Mouse (Mus musculus) thymus, postnatal 0 days (tissue): ENCODE data around the gene Oscar. TPM values are rescaled to one million over a fixed set of nuclear protein-coding genes. Genes with fewer than 3 reads are reported as not detected.

Source experiments
- DNase-seq: peaks from one replicate; pipeline ENCODE4 v3.0.0-alpha.2; 2015; ENCODE audit warnings: low spot score
- polyA plus RNA-seq: library from polyadenylated mRNA; unstranded; fragments of >200 nt; fragmentation: Nextera tagmentation; extraction: Ambion mirVana; gene quantifications from 2 replicates; pipeline ENCODE4 v1.2.1, GENCODE M21; 2015

Oscar gene
- 0.09 TPM in 1 of 2 replicates, not detected in the other for polyA plus RNA-seq

DNA sequence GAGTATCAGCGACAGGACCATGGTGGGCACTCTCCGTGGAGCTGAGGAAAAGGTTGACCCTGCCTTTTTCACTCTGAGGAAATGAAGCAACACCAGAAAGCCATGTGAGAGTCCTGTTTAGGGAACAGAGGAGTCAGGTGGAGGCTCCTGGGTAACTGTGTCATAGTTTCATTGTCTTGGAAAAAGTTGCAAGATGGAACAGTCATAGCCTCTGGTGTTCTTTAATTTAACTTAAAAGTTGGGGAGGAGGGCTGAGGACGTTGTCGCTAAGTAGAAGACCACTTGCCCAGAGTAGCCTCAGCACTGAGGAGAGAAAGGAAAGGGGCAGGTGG is at the start of gene Oscar:
Oscar (minus strand) TSS at position 101 of the 332 bp plus-strand sequence.
- DNase-seq: no peak

- DNase-seq: peak; percentile 95
These were observed 49.5 kb upstream of the Oscar start, which contains the start of gene Leng1 for GRCm38 (mm10) chr7:3665215-3666114. Leng1 (minus strand) TSS chr7:3665840.

DNA sequence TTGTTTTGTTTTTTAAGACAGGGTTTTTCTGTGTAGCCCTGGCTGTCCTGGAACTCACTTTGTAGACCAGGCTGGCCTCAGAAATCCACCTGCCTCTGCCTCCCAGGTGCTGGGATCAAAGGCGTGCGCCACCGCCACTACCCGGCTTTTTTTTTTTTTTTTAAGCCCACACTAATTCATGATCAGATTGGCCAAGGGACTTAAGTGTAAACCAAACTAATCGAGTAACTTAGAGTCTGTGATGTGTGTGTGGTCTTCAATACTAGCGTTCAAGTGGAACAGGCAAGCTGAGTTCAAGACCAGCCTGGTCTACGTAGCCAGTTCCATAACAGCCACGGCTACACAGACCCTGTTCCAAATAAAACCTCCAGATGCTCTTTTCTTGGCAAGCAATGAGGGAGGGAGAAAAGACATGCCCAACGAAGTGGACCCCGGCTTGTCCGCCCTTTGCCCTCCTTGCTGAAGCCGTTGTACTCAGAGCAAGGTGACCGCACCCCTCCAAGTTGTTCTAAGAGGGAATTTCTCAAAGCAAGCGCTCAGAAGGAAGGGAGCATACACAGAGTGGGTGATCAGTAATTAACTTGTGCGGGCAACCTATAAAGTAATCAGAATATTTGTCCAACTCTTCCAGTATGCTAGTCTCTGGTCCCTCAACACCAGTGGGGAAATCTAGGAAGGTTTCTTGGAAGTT is 48.7 kb upstream of the Oscar start:
- no peak for DNase-seq

DNA sequence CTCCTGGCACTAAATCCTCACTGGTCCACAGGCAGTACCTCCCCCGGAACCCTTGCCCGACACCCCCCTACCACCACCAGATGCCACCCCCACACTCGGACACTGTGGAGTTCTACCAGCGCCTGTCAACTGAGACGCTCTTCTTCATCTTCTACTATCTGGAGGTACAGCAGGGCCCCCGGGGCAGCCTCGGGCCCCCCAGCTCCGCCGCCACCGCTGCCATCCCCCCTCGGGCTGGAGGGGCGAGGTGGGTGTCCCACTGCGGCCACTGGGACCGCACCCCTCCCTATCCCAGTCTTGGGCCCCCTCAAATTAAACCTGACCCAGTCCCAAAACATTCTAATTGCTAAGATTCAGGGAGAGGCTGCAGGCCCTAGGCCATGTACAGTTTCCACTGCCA is 42.6 kb upstream of the Oscar start:
- no peak for DNase-seq

GRCm38 (mm10) chr7:3656966-3657365 is 41.0 kb upstream of the Oscar start:
- no peak for DNase-seq

GRCm38 (mm10) chr7:3646641-3647040 is 30.7 kb upstream of the Oscar start:
- DNase-seq: no peak

GRCm38 (mm10) chr7:3646188-3646587 is 30.2 kb upstream of the Oscar start:
- DNase-seq: peak; percentile 19

- DNase-seq: no peak
These were observed 29.6 kb upstream of the Oscar start for GRCm38 (mm10) chr7:3645488-3646025.

- DNase-seq: peak; percentile 99
These were observed 28.9 kb upstream of the Oscar start, which contains the start of gene Cnot3 for GRCm38 (mm10) chr7:3644672-3645487. Cnot3 (plus strand) TSS chr7:3645268.

DNA sequence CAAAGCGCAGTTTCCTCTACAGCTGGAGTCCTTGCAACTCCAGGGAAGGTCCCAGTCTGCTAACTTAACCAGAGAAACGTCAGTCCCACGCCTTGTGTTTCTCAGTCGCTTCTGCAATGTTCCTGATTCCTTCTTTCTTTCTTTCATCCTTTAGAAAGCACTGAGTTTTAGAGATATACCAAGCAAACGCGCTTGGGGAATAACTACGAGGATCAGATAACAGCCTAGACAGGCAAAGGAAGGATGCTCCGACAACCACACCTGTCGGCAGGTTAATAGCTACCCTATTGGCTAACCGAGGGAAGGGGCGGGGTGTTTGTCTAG is 28.4 kb upstream of the Oscar start:
- DNase-seq: no peak

DNA sequence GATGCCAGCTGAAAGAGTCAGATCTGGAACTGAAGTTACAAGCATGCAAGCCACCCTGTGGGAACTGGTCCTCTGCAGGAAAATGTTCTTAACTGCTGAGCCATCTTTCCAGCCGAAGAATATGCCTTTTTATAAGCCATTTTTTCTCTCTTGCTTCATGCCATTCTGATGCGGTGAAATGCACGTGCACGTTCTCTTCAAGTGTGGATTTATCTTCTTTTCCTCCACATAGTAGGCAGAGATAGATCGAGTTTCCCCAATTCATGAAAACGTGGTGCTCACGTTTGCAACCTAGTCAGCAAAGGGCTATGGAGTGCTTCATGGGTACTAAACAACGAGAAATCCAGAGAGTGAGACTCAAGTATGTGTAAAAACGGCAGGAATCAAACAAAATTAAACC is 27.9 kb upstream of the Oscar start:
- no peak for DNase-seq

- DNase-seq: no peak
These were observed 27.5 kb upstream of the Oscar start for GRCm38 (mm10) chr7:3643412-3643811.

DNA sequence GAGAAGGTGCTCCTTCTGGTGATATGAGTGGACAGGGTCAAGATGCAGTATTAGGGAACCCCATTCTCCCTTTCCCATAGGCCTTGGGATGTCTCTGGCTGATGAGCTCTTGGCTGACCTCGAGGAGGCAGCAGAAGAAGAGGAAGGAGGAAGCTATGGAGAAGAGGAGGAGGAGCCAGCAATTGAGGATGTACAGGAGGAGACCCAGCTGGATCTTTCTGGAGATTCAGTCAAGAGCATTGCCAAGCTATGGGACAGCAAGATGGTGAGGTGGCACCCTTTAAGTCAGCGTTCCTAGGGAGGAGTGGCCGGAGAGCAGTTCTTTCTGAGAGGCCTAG is 14.5 kb upstream of the Oscar start:
- DNase-seq: no peak

GRCm38 (mm10) chr7:3629543-3630477 is 13.9 kb upstream of the Oscar start, which contains the start of the genes Tfpt and Prpf31:
Tfpt (minus strand) TSS chr7:3629929.
Prpf31 (plus strand) TSS chr7:3629985.
- peak; percentile 93 for DNase-seq

DNA sequence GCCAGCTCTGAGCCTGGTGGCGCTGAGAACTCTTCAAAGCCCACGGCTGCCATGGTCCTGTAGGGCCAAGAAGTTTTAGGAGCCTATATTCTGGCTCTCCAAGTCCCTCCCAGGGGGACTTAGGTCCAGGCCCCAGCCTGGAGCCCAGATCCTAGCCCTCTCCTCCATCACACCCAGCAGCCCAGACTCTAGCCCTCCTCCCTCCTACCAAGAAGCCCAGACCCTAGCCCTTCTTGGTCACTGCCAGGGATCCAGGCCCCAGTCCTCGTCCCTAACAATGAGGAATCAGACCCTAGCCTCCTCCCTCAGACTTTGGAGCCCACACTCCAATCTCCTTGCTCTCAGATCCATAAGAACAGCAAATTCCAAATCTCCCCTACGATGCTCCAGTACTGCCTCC is 13.1 kb upstream of the Oscar start:
- DNase-seq: no peak

GRCm38 (mm10) chr7:3617242-3617995 is 1.5 kb upstream of the Oscar start, which contains the start of gene Ndufa3:
Ndufa3 (plus strand) TSS chr7:3617373.
- peak; percentile 94 for DNase-seq

DNA sequence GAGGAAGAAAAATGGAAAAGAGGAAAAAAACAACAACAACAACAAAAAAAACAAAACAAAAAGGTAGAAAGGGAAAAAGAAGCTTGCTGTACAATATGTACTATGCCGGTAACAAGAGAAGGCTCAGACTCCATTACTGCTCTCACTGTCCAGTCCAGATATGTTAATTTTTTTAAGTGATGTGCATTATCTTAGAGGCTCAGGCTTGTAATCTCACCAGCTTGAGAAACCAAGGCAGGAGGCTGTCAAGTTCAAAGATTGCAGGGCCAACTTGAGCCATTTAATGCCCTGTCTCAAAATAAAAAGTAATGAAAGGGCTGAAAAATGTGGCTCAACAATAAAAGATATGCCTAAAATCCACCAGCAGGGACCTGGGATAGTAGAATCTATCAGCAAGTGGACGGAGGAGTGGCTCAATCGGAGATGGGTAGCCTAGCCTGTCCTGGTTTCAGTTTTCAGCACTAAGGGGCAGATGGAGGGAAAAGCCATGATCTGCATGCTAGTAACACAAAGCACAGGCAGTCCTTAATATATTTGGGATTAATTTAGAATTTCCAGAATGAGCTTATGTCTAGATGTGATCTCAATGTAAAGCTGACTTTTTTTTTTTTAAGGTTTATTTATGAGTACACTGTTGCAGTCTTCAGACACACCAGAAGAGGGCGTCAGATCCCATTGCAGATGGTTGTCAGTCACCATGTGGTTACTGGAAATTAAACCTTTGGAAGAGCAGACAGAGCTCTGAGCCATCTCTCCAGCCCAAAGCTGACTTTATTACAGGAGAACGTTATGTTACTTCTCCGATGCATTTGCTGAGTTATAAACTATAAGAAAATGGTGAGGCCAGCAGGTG is 658 bp upstream of the Oscar start:
- DNase-seq: no peak

- no peak for DNase-seq
These were observed 1.9 kb downstream of the Oscar start for GRCm38 (mm10) chr7:3614021-3614420.

- DNase-seq: no peak
These were observed 5.0 kb downstream of the Oscar start for GRCm38 (mm10) chr7:3611006-3611405.
